Mouse (Mus musculus): ENCODE measurements at regions not wholly inside any gene's neighbourhood (a gene's known extent, or its start where the extent isn't known, plus 50 kb on each side); places are given as distances from the start of the nearest gene placed in this dataset.

GRCm38 (mm10) chr2:101206637-101207036, 417.9 kb upstream of the Rag2 start:
- no peak for DNase-seq

- no peak for DNase-seq
These were observed 415.4 kb upstream of the Rag2 start for GRCm38 (mm10) chr2:101209136-101209535.

DNA sequence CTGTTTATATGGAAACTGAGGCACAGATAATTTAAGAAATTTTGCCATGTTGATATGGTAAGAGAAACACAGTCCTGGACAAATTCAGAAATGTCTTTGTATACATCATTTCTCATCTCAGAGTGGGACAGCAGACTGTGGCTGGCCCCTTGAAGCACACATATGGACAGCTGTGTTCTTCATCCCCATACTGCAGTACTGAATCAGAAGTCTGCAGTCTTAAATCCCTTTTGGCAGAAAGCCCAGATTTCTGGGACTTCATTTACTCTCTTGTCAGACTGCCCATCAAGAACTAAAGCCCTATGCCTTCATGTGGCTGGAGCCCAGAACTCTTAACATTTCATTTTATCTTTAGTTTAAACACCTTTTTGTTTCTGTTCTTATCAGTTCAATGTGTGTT, 403.8 kb upstream of the Rag2 start:
- DNase-seq = no peak

DNA sequence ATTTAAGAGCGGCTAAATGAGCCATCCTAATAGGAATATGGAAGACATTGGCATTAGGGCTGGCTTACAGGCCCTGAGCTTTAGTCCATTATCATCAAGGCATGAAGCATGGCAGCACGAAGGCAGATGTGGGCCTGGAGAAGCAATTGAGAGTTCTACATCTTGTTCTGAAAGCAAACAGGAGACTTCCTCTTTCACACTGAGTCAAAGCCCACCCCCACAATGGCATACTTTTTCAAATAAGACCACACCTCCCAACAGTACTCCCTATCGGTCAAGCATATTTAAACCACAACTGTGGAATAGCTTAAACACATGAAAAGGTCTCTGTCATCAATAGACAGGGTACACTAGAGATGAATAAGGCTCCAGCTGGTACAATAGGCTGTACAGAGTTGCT, 381.5 kb upstream of the Rag2 start:
- no peak for DNase-seq

DNA sequence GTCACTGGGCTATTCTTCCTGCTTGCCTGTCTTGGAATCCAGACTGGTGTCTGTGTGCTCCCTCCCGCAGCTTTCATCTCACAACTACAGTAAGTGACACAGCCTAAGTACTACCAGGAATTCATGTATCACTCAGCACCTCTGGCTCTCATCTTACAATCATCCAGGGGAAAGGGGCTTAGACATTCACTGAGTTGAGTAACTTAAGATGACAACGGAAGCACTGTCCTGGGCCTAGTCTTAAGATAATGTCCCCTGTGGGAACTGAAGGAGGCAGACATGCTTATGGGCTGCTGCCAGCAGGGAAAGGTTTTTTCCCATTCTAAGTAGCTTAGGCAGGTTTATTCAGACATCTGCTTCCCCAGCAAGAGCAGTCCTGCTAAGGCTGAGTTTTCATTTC, 377.4 kb upstream of the Rag2 start:
- DNase-seq = no peak

DNA sequence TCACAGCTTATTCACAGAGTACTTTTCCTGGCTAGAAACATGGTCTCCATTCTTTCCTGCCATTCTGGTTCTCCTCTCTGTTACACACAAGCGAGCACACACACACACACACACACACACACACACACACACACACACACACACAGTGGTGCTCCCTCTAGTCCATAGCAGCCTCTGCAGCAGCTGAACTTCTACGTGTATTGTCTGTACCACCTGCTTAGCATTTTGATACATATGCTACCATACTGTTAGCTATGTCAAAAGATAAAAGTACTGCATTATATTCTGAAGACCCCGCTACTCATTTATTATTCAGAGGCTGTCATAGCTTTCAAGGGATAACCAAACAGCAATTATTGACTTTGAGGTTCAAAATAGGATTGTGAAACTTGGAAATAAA, 372.3 kb upstream of the Rag2 start:
- DNase-seq = no peak

DNA sequence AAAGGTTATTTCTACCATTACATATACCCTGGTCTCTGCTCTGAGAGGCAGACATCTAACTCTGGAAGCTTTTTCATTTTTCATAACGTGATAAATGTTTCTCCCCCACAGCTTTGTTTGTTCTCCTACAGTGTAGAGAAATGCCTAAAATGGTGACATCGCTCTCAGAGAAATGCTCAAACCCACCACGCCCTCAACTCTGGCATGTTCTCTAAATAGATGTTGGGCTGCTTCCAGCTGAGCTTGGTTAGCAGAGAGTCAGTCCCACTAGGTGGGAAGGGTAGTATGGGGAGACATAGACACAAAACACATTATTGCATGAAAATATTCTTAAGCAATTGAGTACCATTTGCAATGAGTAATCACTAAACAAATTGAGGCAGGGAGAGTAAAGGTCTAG, 368.1 kb upstream of the Rag2 start:
- no peak for DNase-seq

GRCm38 (mm10) chr2:101263934-101264333, 360.6 kb upstream of the Rag2 start:
- DNase-seq = no peak

DNA sequence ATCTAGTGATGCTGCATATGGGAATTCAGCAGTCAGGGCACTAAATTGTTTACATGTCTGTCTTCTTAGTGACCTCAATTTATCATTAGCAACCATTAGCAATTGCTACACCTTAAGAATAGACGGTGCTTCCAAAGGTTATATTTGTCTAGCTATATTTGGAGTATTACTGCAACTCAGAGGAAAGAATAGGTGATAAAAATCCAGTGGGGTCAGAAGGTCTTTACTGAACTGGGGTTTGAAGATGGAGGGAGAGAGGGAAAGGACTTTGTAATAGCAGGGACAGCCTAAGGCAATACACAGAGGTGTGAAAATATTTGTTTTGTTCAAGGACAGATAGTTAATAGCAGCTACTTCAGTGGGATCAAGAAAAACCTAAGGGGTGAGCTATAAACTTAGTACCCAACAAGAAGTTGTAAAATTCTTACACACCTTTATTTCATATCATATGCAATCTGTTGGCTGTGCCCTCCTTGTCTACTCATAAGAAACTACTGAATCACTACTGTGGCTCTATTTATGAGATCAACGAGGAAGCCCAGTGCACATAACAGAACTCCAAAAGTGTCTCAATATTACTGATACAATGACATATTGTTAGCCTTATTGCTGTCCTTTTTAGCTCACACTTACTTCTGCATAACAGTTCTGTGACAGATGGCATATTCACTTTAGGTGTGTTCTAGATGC, 357.7 kb upstream of the Rag2 start:
- DNase-seq = no peak

- no peak for DNase-seq
These were observed 350.4 kb upstream of the Rag2 start for GRCm38 (mm10) chr2:101274045-101274664.

DNA sequence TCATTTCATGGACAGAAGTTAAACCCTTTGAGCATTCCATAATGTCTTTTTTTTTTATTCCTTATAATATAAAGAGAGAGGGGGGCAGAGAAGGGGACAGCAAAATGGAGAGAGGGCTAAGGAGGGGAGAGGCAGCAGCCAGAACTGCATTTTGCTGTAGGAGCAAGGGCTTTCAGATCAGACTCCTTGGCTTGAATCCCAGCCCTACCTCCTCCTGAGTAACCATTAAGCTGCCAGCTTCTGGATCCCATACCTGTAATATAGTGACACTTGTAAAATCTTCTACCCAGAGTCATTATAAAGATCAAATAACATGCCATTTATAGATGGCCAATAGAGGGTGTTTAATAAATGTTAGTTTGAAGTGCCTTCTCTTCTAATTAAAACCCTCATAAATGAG, 339.6 kb upstream of the Rag2 start:
- no peak for DNase-seq

GRCm38 (mm10) chr2:101288119-101288518, 336.4 kb upstream of the Rag2 start:
- no peak for DNase-seq

DNA sequence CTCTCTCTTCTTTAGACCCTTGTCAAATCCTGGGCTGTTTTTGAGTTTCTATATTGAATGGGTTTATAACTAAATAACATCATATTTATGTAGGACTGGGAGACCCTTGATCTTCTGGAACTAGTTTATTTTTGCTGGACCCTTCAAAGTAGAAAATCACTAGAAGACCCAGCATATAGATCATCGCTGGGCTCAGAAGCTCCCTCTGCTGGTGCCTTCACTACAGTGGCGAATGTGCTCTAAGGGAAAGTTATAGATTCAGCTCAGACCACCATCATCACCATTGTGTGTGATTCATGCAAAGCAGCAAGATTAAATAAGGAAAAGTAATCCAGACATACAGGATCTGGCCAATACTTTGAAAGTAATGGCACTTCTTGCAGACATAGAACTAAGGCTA, 335.4 kb upstream of the Rag2 start:
- DNase-seq = no peak

- DNase-seq = no peak
These were observed 333.8 kb upstream of the Rag2 start for GRCm38 (mm10) chr2:101290738-101291137.

GRCm38 (mm10) chr2:101295678-101296368, 328.7 kb upstream of the Rag2 start:
- no peak for DNase-seq

DNA sequence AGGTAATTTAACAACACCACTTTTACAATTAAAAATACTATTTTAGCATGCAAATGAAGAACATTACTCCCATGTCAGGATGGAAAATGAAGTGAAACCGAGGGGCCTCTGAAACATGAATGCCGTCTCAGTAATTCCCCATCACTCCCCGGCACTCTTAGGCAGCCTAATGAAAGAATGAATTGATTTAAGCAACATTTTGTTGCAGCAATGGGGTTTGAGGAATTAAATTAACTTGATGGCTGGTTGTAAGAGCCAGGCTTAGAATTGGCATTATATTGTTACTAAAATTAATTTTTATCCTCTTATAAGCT, 328.2 kb upstream of the Rag2 start:
- DNase-seq = no peak

GRCm38 (mm10) chr2:101296778-101297177, 327.7 kb upstream of the Rag2 start:
- no peak for DNase-seq

- no peak for DNase-seq
These were observed 325.4 kb upstream of the Rag2 start for GRCm38 (mm10) chr2:101299126-101299525.

- no peak for DNase-seq
These were observed 324.4 kb upstream of the Rag2 start for GRCm38 (mm10) chr2:101300106-101300505.

- no peak for DNase-seq
These were observed 303.1 kb upstream of the Rag2 start for GRCm38 (mm10) chr2:101321286-101321914.

DNA sequence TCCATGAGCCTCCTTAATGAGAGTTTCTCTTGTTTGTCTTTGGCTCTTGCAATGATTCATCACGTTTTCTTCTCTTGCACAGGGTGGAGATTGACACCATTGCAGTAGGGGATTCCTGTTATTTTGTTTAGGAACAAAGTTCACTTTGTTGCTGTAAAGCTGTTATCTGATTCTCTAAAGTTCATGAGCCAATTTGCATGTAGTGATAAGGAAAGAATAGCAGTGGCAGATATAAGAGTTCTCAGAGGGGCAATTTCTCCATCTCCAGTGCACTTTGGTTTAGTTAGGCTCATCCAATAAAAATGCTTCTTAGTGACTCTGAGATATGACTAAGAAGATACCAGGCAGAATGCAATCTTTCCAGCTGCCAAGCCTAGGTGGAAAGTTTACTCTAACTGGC, 267.8 kb upstream of the Rag2 start:
- DNase-seq = no peak

DNA sequence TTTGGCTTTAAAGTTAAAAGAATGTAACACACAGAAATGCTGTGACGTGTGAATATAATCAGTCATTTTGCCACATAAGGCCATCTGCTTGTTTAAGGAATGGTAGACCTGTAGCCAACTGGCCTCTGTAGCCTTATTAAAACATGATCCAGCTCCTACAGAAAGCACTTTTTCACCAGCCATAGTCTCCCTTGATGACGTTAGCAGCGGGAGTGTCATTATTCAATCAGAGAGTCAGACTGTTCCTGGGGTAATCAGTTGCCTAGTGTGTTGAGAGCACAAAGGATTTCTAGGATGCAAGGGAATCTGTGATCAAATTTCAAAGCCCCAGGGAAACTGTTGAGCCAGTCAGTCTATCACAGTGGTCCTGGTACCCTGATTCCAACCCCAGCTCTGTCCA, 260.3 kb upstream of the Rag2 start:
- DNase-seq = no peak

GRCm38 (mm10) chr2:101368278-101368677, 256.2 kb upstream of the Rag2 start:
- no peak for DNase-seq

All from lung, postnatal 14 days (tissue).